Mouse (Mus musculus) right cerebral cortex, postnatal 14 days (tissue): ENCODE measurements at regions not wholly inside any gene's neighbourhood (a gene's known extent, or its start where the extent isn't known, plus 50 kb on each side); places are given as distances from the start of the nearest gene placed in this dataset.

ENCODE experiments used
- DNase-seq: peaks from one replicate; pipeline ENCODE4 v3.0.0; 2022

DNA sequence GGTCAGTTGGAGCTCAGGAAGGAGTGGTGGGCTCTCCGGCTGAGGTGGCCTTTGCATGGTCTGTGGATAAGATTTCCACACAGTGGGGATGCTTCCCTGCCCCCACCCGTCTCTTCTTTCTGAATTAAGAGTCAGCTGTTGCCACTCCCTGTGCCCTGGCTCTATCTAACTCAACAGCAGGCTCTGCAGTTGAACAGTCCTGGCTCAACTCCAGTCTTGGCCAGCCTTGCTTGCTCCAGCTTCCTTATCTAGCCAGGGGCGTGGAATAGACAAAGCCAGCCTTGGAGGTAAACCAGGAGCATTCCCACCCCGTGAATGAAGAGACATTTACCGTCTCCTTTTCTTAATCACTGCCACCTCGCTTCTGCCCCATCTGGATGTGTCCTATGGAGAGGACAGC lies 89.7 kb downstream of the Mn1 start:
- no peak for DNase-seq

DNA sequence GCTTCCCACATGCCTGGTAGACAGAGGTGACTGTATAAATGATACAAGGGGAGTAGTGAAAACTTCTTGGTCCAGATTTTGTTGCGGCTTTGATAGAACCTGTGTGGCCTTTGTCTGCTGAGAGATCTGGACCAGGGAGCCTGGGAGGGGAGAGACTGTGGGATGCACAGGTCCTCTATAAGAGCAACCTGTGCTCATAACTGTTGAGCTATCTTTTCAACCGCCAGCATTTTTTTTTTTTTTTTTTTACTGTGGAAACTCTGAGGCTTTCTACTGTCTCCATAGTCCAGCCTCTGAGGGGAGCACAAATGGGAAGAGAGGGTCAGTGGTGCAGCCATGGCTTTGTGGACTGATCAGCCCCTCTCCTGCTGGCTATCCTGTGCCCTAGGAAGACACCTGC lies 90.2 kb downstream of the Mn1 start:
- no peak for DNase-seq

DNA sequence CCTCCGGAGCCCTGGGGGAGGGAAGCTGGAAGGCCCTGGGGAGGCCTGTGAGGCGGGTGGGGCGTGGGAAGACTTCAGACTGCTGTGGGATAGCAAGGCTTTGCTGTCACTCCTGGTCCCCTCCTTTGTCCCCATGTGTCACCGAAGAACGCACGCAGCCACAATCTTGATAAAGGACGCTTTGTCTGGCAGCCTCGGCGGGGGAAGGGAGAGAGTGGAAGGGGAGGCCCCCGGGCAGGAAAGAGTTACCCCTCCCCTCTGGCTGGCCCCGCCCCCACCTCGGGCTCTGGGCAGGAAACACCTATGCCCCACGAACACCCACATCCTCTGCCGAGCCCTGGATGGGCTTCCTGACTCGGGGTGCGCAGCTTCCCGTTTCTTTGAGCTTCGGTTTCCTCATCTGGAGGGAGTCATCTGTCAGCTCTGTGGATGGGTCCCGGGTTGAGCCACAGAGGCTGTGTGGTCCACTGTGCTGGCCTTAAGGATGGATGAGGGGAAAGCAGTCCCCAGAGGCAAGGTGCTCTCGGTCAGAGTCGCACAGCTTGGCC lies 91.9 kb downstream of the Mn1 start:
- no peak for DNase-seq

DNA sequence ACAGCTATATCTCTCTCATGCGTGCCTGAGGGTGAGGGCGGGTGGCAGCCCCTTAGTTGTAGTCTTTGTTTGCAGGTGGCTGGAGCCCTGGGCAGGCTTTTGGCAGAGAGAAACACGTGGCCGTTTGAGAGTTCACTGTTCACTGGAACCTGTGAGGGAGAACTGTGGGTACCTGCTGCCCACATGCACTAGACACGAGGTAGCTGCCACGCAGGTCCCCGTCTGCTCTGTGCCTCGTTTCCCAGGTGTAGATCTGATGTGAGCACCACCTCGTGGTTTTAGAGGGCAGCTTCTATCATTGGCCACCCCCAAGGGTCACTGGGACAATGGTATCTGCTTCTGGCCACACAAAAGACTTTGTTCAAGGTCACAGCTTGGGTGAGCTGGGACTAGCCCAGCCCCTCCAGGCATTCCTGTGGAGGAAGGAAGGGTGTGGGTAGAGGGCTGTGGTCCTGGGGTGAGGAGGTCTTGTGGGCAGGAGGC lies 92.5 kb downstream of the Mn1 start:
- no peak for DNase-seq

DNA sequence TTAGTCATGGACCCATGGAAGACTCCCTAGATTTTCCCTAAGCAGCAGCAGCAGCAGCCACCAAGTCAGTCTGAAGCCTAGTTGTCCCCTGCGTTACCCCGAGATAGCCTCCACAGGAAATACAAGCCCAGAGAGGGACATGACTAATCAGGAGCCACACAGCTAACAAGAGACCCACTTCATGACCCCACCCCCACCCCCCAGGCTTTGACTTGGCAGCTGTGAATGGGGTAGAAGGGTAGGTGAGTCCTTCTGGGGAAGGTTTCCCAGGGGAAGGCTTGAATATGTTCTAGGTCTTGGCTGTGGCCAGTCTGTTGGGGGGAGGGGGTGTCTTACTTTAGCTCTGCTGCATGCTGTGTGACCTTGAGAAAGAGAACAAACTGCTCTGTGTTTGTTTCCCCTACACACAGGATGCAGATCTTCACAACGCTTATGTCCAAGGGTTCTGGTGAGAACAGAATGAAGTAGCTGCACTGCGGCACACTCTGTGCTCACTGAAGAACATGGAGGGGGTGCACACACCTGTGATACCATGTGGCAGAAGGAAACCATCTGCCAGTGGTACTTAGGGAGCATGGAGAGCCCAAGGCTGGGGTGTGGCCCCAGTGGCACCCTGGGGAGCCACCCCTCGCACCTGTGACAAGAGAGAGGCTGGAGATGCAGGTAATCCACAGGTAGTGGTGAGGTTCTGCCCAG lies 93.2 kb downstream of the Mn1 start:
- DNase-seq, result no peak

DNA sequence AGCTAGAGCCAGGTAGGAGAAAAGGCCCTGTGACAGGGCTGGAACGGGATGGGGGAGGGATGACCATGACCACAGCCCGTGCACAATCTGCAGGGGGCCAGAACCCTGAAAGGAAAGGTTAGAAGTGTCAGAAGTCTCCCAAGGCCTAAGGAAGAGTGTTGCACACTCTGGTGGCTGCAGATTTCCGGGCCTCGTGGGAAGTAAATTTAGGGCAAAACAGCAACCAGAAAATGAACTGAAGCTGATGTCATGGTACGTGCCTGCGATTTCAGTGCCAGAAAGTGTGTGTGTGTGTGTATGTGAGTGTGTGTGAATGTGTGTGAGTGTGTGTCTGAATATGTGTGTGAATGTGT lies 93.7 kb downstream of the Mn1 start:
- no peak for DNase-seq

DNA sequence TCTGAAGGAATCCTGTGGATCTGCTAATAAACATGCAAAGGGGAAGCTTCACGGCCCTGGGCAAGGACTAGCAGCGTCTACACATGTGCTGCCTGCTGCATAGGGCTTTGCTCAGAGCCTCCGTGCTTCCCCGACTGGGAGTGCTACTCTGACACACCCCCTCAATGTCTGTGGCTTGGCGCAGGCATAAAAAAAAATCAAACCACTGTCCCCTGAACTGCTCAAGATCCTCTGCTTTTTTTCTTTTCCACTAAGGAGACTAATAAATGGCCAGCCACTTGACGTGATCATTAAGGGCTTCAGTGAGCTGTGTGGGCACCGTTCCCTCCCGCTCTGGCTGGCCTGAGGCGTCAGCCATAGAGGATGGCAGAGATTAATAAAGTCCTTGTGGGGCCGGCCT lies 94.8 kb downstream of the Mn1 start:
- DNase-seq, result no peak

DNA sequence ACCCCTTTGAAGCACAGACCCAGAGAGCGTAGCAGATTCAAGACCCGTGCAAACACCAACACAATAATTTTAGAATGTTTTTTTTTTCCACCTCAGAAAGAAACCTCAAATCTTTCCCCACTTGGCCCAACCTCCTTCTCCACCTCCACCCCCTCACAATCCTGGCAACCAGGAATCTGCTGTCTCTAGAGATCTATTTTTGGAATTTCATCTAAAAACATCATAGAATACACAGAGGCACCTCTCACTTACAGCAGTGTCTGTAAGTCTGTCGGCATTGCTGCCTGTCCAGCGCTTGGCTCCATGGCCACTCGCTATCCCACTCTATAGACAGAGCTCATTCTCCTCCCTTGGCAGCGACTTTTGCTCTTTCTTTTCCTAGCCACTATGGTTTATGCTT lies 96.8 kb downstream of the Mn1 start:
- DNase-seq, result no peak

DNA sequence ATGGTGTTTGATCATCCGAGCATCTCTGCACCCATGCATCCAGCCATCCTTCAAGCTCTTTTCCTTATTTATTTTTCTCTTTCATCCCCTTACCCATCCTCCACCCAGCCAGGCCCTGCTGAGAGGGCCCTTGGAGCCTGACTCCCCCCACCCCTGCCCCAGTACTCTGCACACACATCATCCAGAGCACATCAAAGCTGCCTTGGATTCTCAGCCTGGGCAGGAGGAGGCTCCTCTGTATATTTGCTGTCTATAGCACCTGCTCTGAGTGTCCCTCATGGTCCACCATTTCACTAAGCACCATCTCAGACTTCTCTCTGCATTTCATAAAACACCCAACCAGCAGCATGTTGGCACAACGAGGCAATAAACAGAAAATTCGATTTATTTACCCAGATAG lies 101.9 kb downstream of the Mn1 start:
- DNase-seq, result no peak

DNA sequence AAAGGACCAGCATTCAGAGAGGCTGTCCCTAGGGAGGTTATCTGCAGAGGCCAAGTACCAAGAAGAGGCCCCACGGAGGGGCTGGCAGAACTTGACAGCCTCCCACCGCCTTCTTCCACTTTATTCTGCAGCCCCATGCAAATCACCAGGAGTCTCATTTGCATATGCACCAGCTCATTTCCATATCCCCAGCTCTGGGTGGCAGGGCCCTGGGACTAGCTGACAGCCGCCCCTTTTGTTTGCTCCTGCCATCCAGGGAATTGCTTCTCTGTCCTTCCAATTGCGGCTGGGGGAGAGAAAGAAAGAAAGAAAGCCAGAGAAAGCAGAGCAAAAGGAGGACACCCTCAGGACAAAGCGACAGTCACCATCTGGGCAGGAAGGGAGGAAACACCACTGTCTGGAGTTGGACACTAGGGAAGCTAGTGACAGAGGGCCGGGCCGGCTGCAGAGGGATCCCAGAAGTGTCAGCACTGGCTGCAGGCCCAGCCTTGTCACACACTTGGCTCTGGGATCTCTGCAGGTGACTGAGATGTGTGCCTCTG lies 102.4 kb downstream of the Mn1 start:
- DNase-seq, result no peak

DNA sequence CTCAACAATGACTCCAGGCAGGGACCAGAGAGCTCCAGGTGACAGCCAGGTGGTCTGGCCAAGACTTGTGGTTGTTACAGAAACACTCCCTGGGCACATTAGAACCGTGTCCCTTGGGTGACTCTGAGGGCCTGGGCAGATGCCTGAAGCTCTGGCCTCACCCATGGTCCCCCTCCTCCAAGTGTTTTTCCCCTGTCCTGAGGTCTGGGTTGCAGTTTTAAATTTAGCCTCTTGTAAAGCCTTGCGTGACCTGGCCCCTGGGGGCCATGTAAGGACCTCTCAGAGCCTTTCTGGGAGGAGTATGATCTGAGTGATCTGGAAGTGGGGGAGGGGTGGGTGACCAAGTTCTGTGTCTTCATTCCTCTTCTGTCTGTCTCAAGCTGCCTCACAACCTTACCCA lies 104.7 kb downstream of the Mn1 start:
- DNase-seq, result no peak

DNA sequence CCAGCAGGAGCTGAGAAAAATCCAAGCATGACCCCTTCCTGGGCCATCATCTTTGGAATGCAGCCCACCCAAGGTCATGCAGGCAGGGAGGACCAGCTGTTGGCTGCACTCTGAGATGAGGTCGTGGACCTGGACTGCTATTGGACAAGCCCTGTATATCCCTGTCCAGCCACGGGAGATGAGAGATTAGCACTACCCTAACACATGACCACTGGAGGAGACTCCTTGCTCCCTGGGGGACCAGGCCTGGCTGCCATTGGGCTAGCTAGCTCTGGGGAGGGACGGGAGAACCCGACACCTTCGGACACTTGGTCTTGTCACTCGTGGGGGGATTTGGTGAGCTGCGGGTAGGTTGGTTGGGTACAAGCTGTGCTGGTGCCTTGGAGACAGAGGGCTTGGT lies 105.4 kb downstream of the Mn1 start:
- DNase-seq, result no peak

DNA sequence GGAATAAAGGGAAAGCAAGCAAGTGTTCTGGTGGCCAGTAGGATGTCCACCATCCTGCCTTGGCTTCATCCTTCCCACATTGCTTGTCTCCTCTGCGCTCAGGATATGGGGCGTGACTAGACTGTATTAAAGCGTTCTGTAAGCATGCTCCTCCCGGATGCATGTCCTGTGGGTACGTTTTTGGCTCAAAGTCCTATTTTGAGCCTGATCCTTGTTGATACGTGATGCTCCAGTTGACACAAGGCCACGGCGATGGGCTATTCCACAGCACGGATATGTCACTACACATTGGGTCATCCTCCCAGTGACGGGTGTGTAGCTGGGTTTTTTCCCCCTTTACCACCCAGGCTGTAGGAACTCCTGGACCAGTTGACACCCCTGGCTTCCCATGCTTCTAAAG lies 110.6 kb downstream of the Mn1 start:
- no peak for DNase-seq

DNA sequence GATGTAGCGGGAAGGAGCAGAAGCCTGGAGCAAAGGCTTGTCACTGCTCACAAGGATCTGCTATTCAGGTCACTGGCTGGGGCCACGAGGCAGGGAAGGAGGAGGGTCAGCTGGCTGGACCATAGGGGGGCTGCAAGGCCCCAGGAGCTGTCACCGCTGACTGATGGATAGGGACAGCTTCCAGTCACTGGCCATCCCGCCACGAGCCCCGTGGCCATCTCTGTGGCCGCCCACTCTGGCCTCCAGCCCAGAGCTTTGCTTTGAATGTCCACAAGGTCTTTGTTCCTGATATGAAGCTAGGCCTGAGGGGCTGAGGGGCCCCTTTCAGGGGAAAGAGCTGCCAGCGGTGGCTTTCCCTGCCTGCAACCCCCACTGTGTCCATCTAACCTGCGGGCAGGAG lies 111.9 kb downstream of the Mn1 start:
- DNase-seq, result no peak

DNA sequence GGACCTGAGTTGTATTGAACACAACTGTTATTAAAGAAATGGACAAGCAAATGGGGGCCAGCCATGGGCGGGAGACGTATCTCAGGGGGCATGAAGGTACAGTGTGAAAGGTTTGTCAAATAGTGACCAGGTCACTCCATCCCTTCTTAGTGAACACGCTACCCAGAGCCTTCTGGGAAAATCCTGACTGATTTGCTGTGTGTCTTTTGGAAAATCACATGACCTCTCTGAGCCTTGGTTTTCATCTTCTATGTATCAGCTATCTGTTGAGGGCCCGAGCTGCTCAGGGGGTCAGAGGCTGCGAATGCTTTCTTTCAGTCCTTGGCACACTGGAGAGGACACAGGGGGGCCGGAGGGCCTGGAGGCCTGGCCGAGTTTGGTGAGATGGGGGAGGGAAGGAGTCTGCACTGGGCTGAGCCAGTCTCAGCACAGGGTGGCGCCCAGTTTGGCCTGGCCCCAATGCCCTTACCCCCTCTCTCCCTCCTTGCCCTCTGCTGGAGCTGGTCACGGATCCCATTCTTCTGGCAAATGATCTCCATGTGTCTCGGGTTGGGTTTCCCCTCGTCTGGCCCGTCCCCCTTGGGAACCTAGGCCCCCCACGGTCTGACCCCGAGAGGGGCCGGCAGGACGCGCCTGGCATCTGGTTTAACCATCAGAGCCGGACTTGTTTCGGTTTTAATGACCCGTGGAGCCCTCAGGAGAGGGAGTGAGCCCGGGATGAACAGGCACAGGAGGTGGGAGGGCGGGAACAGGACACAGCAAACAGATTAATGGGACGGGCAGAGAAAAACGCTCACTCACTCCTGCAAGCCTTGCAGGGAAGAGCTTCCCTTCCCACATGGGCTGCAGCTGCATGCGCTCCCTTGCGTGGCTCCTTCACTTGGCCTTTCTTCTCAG lies 113.7 kb downstream of the Mn1 start:
- DNase-seq, result no peak

DNA sequence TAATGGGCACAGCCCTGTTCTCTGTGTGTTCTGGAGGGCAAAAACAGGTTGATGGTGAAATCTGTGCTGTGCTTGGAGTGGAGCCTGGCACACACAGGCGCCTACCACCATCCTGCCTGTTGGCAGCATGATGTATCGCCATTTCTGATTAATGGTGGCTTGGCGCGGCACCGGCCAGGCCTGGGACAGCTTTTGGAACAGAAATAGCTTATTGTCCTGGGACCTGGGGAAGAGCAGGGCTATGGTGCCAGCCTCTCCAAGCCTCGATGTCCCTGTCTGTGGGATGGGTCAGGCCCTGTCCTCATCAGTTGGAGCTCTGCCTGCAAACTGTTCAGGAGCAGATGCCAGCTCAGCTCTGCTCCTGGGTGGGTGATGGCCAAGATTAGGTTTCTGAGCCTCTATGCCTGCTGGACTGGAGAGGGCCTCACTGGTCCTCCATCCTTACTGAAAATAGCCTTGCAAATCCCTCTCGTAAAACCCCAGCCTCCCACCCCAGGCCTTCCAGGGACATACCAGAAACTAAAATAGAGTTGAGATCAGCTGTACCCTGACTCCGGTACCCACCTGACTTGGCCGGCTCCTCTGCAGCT lies 115.4 kb downstream of the Mn1 start:
- no peak for DNase-seq

DNA sequence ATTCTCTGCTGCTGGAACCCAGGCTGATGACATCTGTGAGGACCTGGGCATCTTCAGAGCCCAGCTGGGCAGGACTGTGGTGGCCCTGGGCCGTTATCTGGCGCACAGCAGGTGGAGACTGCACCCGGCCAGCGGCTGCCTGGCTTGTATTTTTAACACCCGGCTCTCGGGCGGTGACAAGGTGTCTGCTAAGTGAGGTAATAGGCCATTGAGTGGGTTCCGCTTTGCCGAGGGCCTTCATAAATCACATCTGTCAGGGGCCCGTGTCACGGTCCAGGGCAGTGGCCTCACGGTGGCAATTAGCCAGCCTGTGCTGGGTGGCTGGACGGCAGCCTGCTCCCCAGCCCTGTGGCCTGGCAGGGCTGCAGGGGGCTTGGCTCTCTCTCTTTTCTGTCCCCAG lies 118.8 kb downstream of the Mn1 start:
- DNase-seq, result no peak

DNA sequence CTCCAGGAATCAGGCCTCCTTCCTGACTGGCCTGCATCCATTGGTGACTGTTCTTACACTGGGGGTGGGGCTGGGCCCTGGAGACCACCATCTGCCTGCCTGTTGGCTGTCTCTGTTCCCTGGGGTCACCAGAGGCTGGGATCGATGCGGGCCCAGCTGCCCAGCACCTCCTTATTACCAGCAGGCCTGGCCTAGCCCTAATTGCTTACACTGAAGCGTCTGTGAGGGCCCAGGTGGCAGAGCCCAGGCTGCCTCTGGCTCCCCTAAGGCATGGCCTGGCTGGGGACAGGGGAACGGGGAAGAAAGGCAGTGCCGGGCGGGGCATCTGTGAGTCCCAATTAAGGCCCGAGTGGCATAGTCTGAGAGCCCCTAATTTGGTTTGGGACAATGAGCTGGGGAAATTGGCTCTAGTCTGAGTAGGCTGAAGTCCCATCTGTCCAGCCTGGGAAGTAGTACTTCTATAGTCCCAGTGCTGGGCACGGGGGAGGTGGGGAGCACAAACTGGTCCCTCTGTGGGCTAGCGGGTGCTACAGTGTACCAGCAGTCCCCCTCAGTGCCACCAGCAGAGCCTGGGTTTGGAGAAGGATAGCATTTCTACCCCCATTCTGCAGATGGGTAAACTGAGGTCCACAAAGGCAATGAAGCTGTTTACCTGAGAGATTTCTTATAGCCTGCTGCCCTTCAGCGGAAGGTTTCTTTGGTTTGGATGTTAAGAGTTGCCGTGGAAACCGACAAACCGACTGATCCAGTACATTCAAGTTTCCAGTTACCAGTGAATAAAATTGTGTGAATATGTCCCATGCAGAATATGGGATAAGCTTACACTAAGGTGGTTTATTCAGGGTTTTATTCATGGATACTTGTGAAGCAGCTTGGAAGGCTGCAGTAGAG lies 121.6 kb downstream of the Mn1 start:
- no peak for DNase-seq

DNA sequence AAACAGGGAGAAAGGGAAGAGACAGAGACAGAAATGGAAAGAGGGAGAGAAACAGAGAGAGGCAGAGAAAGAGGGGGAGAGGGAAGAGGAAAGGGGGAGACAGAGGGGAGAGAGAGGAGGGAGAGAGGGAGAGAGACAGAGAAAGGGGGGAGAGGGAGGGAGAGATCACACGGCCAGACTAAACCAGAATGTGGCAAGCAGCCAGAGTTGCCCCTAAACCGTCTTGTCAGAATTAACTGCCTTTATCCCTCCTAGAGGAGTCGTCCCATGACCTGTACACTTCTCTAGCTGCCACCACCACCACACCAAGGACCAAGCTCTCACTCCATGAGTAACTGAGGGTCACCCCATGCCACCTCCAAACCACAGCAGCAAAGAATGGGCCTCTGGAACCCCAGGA lies 123.3 kb downstream of the Mn1 start:
- DNase-seq, result no peak

DNA sequence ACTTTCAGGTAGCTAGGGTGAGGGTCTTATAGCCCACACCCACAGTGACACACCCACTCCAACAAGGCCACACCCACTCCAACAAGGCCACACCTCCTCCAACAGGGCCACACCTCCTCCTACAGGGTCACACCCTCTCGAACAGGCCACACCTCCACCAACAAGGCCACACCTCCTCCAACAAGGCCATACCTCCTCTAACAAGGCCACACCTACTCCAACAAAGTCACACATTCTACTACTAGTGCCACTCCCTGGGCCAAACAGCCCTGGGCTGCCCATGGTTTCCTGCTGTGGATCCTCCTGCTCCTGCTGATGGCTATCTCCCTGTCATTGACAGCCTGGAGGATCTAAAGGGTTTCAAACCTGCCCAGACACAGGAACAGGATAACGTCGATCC lies 124.9 kb downstream of the Mn1 start:
- no peak for DNase-seq

DNA sequence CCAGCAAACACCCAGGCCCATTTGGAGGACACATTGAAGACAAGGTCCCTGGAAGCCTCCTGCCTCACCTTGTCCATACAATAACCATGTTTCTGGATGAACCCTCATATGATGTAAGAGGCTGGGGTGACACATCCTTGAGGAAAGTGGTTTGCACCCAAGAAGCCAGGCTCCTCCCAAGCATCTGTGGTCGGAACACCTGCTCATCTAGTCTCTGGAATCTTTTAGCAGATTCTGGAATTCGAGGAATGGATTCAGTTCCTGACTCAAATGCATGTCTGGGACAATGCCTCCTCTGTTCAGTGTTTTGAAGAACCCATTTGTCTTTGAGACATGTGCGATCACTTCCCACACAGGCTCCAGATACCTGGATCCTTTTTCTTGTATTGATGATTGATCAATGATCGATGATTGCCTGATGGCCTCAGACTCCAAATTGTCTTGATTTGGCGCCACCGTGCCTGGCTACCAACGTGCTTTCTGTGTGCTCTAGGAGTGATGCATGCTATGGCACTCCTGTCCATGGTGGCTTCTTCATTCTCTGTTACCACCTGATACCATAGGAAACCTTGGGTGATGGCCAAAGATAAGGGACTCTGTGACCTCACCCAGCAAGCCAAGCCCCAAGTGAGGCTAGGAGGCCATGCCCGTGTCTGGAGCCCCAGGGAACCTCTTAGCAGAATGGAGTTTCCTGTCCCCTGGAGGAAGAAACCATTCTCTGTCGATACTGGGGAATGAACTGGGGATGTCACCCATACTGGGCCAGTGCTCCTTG lies 126.7 kb downstream of the Mn1 start:
- no peak for DNase-seq
